Mouse (Mus musculus) telencephalon, adult 2 months (tissue): ENCODE measurements at regions not wholly inside any gene's neighbourhood (a gene's known extent, or its start where the extent isn't known, plus 50 kb on each side); places are given as distances from the start of the nearest gene placed in this dataset.
A peak's percentile ranks its signal among the peaks of the same experiment; 100 is the strongest.

Experiments
- DNase-seq: peaks from one replicate; pipeline ENCODE4 v3.0.0-alpha.2; 2011; ENCODE audit warnings: low read depth, low spot score

DNA sequence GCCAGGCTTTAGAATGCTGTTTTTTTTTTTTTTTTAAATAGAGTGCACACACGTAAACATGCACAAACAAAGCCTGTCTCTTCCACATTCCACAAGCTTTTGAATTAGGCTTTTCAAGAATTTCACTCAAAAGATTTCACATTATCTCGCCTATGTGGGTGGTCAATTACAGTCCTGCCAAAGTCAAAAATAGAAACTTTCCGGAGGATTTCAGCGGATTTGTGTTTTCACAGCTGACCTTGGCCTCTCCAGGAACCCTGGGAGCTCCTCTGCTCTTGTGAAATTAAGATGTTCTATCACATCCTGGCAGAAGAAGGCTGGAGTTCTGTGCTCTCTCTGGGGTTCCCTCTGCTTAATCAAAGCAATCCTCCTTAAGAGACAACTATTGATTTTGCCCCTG, 360.9 kb upstream of the Tenm4 start:
- DNase-seq, result no peak

DNA sequence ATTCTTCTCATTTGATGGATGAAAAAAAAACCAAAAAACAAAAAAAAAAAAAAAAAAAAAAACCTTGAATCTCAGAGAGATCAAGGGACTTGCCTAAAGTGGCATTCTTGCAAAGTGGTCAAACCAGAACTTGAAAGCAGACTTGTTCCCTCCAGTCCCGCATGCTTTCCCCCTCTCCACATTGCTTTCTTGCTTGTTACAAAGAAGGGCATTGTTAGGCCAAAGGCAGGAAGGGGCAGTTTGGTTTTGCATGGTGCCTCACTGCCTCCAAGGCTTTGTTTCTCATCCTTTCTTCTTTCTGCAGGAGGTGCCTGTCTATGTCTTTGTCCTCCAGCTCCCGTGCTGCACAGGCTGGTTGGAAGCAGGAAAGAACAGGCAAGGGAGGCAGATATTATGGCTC, 356.2 kb upstream of the Tenm4 start:
- DNase-seq, result no peak

DNA sequence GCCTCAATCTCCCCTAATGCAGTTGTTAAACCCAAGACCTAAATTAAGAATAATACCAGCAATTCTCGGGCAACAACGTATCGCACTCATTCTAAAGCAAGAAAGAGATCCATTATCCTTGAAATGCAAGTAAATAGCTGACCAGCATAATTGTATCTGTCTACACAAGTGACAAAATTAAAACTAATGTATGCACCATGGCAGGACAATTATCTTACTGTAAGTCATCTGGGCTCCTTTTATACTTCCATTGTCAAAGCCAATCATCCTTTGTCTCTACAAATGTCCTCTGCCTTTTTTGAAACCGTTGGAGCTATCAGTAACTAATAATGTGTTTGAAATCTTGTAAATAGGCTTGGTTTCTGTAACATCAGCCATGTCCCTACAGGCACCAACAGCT, 347.5 kb upstream of the Tenm4 start:
- no peak for DNase-seq

DNA sequence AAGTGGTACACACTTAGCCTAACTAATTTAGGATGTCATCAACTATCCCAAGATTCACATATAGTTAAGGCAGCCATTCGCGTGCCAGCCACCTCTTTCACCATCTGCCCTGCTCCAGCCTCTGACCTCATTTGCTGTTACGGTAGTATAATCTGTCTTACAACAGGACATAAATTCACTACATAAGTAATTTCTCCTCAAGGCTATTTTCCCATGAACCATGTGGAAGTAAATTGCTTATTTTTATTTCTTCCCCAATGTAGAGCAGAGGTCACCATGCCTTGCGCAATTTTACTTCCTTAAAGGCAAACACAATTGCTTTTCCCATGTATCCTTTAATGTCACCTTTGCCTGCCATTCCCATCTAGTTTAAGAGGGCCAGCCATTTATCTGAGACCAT, 341.2 kb upstream of the Tenm4 start:
- no peak for DNase-seq

DNA sequence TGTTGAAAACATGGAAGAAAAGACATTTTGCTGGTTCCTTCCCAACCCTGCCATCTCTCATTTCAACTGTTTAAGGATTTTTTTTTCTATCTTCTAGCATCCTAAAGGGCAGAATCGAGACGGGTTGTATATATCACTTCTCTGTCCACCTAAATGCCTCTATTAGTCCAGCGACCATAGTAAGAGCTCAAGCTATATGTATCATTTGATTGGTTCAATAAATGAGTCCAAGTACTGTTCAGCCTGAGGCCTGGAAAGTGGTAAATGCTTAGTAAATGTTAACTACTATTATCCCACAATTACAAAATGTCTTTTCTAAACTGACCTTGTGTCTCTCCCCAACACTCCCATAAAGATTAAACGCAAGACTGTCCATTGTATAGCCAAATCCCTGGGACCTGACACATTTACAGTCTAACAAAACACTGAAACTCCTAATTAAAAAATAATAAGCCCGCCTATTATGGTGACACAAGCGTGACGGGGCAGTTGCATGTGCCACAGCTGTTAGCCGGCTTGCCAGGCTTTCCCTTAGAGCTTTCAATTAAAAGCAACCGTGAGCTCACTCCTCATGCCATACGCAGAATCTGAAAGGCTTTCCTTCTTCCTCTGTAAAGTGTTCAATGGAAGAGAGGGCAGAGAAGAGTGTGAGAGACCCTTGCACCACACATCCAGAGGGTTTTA, 336.7 kb upstream of the Tenm4 start:
- no peak for DNase-seq

DNA sequence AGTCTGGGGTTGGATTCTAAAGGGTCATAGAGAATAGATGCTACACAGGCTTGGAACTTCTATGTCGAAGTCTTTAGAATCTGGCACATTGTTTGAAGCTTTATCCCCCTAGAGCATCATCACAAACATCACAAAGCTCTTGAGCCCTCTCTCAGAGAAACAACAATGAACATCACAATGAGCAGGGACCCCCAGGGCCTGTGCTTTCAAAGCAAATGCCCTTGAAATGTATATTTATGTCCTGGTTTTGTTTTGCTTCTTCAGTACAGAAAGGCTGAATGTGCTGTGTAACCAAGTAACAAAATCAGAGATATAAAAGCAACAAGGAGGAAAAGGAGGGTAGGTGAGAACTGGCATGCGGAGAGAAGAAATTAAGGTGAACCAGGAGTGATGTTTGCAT, 330.6 kb upstream of the Tenm4 start:
- no peak for DNase-seq

DNA sequence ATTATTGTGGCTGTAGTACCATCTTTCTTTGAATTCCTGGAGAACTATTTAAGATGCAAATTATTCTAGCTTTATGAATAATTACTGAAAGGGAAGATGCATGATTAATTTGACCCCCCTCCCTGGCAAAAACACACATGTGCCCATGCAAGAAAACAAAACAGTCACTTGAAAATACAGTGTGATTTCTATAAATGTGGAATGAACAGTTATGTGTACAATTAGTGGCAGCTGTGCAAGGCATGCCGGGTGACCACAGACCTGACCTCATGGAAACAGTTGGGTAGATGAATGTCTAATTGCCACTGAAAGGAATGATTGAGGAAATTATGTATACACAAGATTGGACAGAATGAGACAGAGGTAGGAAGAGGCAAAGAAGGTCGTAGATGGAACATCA, 321.2 kb upstream of the Tenm4 start:
- DNase-seq, result no peak

DNA sequence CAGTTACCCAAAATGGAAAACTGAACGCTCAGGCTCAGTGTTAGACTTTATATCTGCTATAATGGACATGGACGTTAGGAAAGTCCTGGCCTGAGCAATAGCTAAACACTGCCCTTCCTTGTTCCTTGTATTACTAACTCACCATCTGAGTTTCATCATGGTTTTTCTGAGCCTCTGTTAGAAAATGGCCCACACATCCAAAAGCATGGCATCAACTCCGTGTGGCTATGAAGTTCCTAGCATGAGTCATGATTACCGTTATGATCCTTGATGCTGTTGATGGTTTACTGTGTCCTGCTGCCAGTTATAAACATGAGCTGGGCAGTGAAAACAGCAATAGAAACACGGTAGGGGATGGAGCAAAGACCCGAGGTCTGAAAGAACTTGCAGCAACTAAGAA, 318.4 kb upstream of the Tenm4 start:
- no peak for DNase-seq

DNA sequence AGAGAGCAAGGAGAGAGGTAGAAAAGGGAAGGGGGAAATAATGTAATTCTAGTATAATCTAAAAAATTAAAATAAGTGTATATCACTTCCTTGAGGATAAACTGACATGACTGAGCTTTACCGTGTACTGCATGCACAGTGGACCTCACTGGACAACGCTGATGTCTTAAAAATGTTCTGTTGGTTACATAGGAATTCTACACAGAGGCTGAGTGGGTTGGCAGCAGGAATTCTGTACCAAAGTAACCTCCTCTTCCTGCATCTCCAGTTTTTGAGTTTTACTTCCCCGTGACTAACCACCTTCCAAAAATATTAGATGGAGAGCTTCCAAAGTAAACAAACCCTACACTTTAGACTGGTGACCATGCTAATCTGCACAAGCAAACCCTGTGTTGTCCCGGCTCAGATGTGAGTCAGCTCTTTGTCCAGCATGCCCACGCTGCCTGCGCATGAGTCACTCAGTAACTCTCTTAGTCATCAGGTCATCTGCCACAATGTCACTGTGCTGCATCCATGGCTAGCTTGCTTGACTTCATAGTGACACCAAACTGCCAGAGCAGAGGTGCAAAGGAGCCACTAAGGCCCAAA, 317.7 kb upstream of the Tenm4 start:
- DNase-seq, result peak; percentile 55

DNA sequence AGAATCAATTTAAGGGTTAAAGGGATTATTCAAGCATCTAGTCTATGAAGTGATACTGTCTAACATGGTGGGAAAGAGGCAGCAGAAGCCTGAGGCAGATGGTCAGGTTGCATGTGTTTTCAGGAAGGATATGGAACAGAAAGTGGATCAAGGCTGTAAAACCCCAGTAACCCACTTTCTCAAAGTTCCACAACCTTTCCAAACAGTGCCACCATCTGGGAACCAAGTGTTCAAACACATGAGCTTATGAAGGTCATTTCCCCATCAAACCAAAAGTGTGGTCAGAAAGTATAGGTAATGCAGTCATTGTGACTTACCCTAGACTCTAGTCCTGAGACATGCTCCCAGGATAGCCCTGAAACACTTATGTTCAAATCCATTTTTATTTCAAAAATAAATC, 312.8 kb upstream of the Tenm4 start:
- peak; percentile 12 for DNase-seq

DNA sequence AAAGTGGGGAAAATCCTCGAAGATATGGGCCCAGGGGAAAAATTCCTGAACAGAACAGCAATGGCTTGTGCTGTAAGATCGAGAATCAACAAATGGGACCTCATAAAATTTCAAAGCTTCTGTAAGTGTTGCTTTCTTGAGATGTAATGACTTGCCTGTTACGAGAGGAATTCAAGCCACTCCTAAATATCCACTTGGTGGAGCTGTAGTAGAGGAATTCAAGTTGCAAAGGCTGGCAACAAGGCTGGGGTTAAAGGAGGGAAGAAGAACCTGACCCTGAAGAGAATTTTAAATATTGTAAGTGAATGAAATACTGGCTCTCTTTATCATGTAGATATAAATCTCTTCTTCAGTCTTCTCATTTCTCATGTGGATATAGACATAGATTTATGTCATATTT, 306.8 kb upstream of the Tenm4 start:
- DNase-seq, result no peak

DNA sequence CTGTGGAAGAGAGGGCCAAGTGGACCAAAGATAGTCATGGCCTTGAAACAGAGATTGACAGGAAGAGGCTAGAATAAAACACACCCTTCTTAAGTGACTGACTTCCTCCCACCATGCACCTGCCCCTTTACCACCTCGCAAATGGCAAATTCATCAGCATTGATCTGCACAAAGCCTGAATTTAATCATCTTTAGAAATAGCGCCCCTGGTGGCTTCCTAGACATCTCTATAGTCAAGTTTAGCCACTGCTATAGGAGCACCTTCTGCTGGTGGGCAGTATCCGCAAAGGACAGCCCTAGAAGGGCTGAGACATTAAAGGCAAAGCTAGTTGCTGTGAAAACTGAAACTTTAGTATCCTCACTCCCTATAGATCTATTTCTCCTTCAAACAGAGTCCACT, 305.8 kb upstream of the Tenm4 start:
- DNase-seq, result no peak

DNA sequence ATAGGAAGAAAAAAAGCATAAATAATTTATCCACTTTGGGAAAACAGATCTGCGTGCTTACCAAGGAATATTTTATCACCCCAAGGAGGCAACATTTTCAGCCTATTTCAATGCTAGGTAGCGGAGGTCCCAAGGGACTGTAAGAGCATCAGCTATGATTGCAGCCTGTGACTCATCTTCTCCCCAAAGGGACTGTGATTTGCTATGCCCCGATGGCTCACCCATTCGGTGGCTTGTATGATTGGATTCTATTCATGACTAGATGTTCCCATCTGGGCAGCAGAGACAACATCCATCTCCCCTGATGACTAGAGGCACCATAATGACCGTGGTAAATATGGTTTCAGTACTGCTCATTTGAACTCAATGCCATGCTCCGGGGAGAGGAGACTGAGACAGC, 302.3 kb upstream of the Tenm4 start:
- no peak for DNase-seq

DNA sequence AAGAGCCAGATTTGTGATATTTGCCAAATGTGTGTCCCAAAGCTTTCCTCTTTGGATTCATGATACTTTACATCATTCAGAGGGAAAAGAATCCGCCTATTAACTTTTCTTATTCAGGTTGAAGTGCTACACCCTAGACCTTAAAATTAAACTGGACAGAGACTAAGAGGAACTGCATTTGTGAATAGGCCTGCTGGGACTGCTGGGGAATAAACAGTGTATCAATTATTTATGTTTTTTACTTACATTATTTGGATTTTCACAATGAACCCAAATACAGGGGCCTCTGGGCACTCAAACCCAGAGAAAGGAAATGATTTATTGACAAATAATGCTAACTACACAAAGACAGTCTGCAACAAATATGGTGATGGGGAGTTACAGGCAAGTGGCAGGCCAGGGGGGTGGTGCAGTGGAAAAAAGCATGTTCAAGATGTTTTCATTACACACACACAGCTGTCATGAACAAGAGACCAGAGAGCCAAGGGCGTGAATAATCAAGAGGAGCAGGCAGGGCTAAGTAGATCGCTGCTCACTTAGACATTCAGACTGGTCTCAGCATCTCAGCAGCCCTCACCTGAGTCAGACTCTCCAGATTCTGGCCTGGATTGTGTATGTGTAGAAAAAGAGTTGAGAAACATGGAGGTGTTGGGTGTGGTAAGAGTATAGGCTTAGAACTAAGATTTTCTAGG, 290.3 kb upstream of the Tenm4 start:
- DNase-seq, result no peak

DNA sequence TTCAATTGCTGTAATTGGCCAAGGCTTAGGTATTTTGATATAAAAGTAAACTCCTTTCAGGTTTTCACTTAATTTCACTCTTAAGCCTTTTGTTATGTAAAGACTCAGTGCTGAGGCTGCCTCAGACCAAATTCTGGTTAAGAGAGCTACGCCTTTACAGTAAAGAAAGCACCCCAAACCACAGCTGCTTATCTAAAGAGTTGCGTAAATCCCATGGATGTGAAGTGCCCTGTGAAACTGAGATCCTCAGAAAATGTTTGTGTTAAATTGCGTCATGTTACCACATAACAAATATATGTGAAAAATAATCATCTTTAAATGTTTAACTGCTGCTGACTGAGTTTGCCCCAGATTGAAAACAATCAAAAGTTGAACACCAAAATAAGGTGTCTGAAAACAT, 269.5 kb upstream of the Tenm4 start:
- DNase-seq, result no peak

DNA sequence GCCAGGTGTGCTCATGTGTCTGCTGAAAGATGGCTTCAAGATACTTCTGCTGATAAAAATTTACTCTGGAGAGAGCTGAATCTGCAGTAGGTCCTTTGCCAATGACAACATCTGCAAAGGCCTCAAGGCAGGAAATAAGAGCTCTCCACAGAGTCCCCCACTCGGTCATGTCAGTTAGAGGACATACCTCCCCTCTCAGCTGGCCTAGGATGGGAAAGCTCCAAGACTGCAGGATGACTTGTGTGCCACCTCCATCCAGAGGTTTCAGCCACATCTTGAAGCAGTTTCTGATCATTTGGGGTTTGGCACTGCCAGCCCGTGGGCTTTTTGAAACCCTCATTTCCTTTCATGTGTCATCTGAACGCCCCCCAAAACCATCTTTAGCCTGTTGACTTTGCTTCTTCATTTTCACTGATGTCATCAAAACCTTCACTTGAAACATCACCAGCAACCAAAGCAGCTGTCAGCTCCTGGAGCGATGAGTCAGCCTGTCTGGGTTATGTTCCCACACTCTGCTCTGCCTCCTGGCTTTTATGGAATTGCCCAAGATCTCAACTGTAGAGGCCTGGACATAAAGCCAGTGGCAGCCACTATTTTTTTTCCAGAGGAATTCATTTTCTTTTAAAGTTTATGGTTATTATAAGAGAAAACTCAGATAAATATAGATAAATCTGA, 256.5 kb upstream of the Tenm4 start:
- peak; percentile 52 for DNase-seq

DNA sequence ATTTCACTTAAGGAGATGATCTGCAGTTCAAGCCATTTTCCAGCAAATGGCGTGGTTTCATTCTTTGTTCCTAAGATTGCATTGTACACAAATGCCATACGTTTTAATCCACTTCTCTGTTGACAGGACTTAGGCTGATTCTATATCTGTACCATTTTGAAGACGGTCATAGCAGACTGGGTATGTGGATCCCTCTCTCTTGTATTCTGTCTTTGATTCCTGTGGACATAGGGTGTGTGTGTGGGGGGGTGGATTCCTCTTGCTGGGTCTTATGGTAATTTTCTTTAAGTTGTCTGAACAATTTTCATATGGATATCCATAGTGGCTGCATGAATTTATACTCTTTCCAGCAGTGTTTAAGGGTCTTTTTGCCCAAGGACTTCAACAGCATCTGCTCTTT, 251.1 kb upstream of the Tenm4 start:
- DNase-seq, result no peak

DNA sequence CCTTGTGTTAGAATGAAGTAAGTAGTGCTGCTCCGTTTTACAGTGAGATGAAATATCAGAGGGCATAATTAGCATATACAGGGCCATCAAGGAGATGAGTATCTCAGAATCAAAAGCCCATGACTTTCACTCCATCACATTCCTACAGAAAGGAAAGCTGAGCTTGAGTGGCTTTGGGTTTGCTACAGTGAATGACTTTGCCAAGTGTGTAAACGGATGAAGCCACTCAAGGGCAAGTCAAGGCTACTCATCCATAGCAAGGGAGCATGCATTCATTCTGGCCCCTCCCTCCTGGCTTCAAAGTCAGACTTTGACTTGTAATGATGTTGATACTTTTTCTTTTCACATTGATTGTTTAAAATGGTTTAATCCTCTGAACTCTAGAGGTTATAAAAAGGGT, 246.2 kb upstream of the Tenm4 start:
- no peak for DNase-seq

DNA sequence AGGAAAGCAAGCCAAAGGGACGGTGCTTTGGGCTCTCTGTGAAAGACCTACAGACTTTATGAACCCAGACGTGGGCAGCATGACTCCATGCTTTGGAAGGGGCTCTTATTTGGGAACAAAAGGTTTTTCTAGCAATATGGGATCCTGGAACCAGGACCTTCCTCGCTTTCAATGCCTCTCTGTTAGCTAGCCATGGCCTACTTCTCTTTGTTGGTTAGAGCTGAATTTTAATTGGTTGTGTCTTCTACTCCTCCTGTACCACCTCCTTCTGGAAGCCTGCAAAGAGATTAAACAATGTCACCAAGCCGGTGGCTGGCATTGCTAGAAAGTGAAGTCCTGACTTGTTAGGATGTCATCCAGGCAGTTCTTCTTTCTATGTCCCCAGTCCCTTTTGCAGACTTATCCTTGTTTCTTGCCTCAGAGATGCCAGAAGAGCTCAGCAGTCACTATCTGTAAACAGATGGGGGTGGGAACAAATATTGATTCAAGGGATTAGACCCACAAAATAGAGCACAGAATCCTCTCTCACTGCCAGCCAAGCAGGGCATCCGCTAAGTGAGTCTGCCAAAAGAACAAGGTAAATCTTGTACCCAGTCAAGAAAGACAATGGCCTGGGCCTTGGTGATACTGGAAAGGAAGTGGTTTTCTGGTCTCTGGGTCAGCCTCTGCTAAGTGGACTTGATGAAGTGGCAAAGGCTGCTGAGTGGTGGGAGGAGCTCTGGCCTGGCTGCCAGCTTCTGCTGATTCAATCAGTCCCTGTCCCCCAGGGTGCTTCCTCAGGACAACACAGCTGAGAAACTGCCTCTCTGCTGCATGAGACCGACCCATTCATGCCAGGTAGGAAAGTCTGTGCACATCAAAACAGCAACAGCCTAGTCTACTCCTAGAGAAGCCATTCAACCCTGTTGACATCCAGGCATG, 244.7 kb upstream of the Tenm4 start:
- no peak for DNase-seq

DNA sequence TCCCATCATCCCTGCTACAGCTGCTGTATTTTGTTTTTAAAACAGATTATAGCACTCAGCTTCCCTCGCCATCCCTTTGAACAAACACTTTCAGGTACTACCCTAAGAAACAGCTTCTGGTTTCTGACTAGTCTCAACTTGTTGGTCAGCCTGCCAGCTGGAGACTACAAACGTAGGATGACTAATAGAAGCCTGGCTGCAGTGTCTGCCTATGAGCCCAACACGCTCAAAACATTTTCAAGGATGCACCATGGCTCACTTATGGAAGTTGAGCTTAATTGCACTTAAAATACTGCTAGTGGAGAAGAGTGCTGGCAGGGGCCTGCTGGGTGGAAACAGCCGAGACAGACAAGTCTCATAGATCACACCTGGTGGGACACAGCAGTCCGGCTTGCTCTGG, 234.4 kb upstream of the Tenm4 start:
- peak; percentile 12 for DNase-seq

DNA sequence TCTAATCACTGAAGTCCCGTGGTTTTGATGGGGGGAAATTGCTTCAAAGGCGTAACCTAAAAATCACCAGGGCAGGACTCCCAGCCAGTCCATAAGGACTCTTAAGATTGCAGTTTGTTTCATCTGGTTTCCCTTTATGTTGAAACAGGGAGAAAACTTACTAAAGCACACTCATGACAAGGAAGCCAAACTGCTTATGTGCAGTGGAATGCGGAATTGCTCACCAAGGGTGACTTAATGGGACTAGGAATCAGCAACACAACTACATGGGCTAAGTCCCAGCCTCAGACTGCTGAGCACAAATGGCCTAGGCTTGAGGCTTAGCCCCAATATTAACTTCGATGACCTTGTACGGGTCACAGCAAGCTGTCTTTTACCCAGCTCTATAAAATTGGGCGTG, 227.6 kb upstream of the Tenm4 start:
- DNase-seq, result no peak

DNA sequence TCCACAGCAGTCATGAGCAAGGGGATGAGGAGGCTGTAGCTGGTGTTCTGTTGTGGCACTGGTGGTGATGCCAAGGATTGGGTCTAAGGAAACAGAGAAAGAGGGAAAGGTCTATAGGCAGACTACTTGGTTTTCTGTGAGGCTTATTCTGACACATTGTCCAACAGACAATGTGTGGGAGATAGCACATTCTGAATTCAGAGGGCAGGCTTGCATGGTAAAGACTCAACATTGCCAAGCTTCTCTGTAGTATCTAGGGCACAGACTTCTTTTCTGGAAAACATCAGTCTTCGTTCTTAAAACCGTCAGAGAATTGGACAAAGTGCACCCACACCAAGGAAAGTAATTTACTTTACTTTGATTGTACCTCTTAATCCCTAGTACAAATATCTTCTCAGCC, 218.7 kb upstream of the Tenm4 start:
- peak; percentile 36 for DNase-seq
